Mouse (Mus musculus) liver, embryonic 14.5 days (tissue): ENCODE measurements around the gene Prss28. TPM values are rescaled to one million over a fixed set of nuclear protein-coding genes. Genes with fewer than 3 reads are reported as not detected.

ENCODE experiments used
- ATAC-seq: fragments of 200-750 bp; cut with Nextera tagmentation; 2 replicates; pipeline ENCODE4 v1.8.0; 2017; ENCODE audit warnings: moderate number of reproducible peaks, mild to moderate bottlenecking, moderate library complexity; ENCODE audit not compliant: insufficient read depth
- DNase-seq, 3 experiments: peaks; one replicate each; pipeline ENCODE4 v3.0.0-alpha.2; 2012 to 2013; ENCODE audit warnings: low read depth in 3 of 3, low spot score in 3 of 3
- H3K27ac ChIP-seq: fragments of 300-500 bp; sonication (generic); 2 replicates; pipeline ENCODE4 v1.5.1; 2014; ENCODE audit warnings: moderate library complexity, mild to moderate bottlenecking, control low read depth, inconsistent platforms
- H3K27me3 ChIP-seq: fragments of 300-500 bp; sonication (generic); 2 replicates; pipeline ENCODE4 v1.6.1; 2014; ENCODE audit warnings: mild to moderate bottlenecking, low read length, moderate library complexity; ENCODE audit not compliant: control insufficient read depth, insufficient read depth
- H3K36me3 ChIP-seq: fragments of 300-500 bp; sonication (generic); replicated peaks from 2 replicates; pipeline ENCODE4 v1.6.1; 2014; ENCODE audit warnings: low read depth; ENCODE audit not compliant: control insufficient read depth, insufficient read depth
- H3K4me1 ChIP-seq, 2 experiments: fragments of 200-500 bp in 1 of 2; fragments of 300-500 bp in 1 of 2; sonication (generic) in 1 of 2; replicated peaks; 2 replicates each; pipeline ENCODE4 v1.6.1; 2012 to 2014; ENCODE audit warnings: antibody characterized with exemption in 1 of 2, inconsistent platforms in 1 of 2, low read length in 1 of 2; ENCODE audit not compliant: control insufficient read depth in 2 of 2, insufficient read depth in 2 of 2
- H3K4me2 ChIP-seq: fragments of 300-500 bp; sonication (generic); 2 replicates; pipeline ENCODE4 v1.6.1; 2014; ENCODE audit warnings: low read depth, mild to moderate bottlenecking, control low read depth, moderate library complexity
- H3K4me3 ChIP-seq, 2 experiments: fragments of 200-500 bp in 1 of 2; fragments of 300-500 bp in 1 of 2; sonication (generic) in 1 of 2; 2 replicates each; pipeline ENCODE4 v1.5.1; 2012 to 2014; ENCODE audit warnings: low read depth in 2 of 2, low read length in 2 of 2, mild to moderate bottlenecking in 2 of 2, control low read depth in 1 of 2, inconsistent platforms in 1 of 2, moderate library complexity in 1 of 2; ENCODE audit not compliant: insufficient read depth in 1 of 2
- H3K9ac ChIP-seq: fragments of 300-500 bp; sonication (generic); replicated peaks from 2 replicates; pipeline ENCODE4 v1.6.1; 2014; ENCODE audit warnings: mild to moderate bottlenecking, control low read depth, moderate library complexity
- H3K9me3 ChIP-seq: fragments of 300-500 bp; sonication (generic); 2 replicates; pipeline ENCODE4 v1.6.1; 2016; ENCODE audit warnings: low read length, mixed read lengths; ENCODE audit not compliant: control insufficient read depth
- CTCF ChIP-seq: IDR thresholded peaks from 2 replicates; pipeline ENCODE4 v1.5.1; 2016; ENCODE audit warnings: antibody characterized with exemption, low read depth, control low read depth
- EP300 ChIP-seq: IDR thresholded peaks from 2 replicates; pipeline ENCODE4 v1.6.1; 2016; ENCODE audit warnings: antibody characterized with exemption, low read depth
- WGBS: fragments of 180-500 bp; shearing (Covaris S2); extraction: QIAGEN DNeasy Blood & Tissue Kit; methylation state at CpG from one replicate; pipeline ENCODE4 v1.1.7; 2014; ENCODE audit not compliant: insufficient replicate concordance; 5-methylcytosine and 5-hydroxymethylcytosine counted together
- polyA plus RNA-seq, 2 experiments: library from polyadenylated mRNA; depleted of rRNA in 1 of 2; stranded (reverse) in 1 of 2; unstranded in 1 of 2; fragments of >200 nt; fragmentation: Nextera tagmentation in 1 of 2; extraction: Ambion mirVana in 1 of 2; gene quantifications; 2 replicates each; pipeline versions ENCODE4 v1.2.1 to v1.2.3; 2012 to 2014

Gene Prss28
- polyA plus RNA-seq, 2 experiments = not detected

GRCm38 (mm10) chr17:25318354-25318753, 9.9 kb downstream of the Prss28 start, which contains the start of gene Prss29:
Gene Prss29 (plus strand): TSS chr17:25318654.
- Histone ChIP-seq H3K27ac (no peak within 1 kb of the TSS), H3K9me3 (no peaks in the 10 kb centered on the region), H3K4me3 (no peak within 1 kb of the TSS), H3K36me3 (no peaks in the 10 kb centered on the region), H3K9ac (no peak within 1 kb of the TSS), H3K4me1 (peaks cover 0 to 3% of the 10 kb centered on the region in 2 experiments; a peak in 1 of 4 replicates), H3K27me3 (no peaks in the 10 kb centered on the region), H3K4me2 (no peak within 1 kb of the TSS)
- ATAC-seq (no peak), DNase-seq (no peak)
- TF ChIP-seq CTCF = no peak
- no peak for TF ChIP-seq EP300
- 45% methylated on average over 5 of the region's 5 CpGs for WGBS

GRCm38 (mm10) chr17:25320819-25321218, 12.4 kb downstream of the Prss28 start:
- DNase-seq (no peak), ATAC-seq (no peak)
- H3K9me3 ChIP-seq = no peaks in the 10 kb centered on the region
- TF ChIP-seq CTCF = no peak
- TF ChIP-seq EP300 = no peak
- H3K9ac ChIP-seq = no peak overlapping the region
- no peak overlapping the region for H3K4me3 ChIP-seq
- 71% methylated on average over 8 of the region's 8 CpGs for WGBS
- no peak overlapping the region for H3K4me2 ChIP-seq
- H3K4me1 ChIP-seq = peaks cover 0 to 9% of the 10 kb centered on the region in 2 experiments; a peak in 1 of 4 replicates
- no peaks in the 10 kb centered on the region for H3K27me3 ChIP-seq
- no peaks in the 10 kb centered on the region for H3K36me3 ChIP-seq
- H3K27ac ChIP-seq = no peak overlapping the region

- no peak overlapping the region for H3K4me2 ChIP-seq
- H3K27ac ChIP-seq = no peak overlapping the region
- peak in 1 of 3 experiments; percentile 3 for DNase-seq
- peaks cover 0 to 9% of the 10 kb centered on the region in 2 experiments; a peak in 1 of 4 replicates for H3K4me1 ChIP-seq
- no peak overlapping the region for H3K9ac ChIP-seq
- no peaks in the 10 kb centered on the region for H3K9me3 ChIP-seq
- H3K36me3 ChIP-seq = no peaks in the 10 kb centered on the region
- no peak overlapping the region for H3K4me3 ChIP-seq
- TF ChIP-seq EP300 (no peak), CTCF (no peak)
- 16% methylated on average over 2 of the region's 2 CpGs for WGBS
- no peaks in the 10 kb centered on the region for H3K27me3 ChIP-seq
- peak; percentile 55 for ATAC-seq
Observed at GRCm38 (mm10) chr17:25322930-25323329, 14.5 kb downstream of the Prss28 start.

- Histone ChIP-seq H3K4me3 (no peak overlapping the region), H3K4me2 (no peak overlapping the region), H3K27me3 (no peaks in the 10 kb centered on the region; the same call in 1 of the 2 replicates), H3K9ac (no peak overlapping the region), H3K9me3 (no peaks in the 10 kb centered on the region), H3K4me1 (no peaks in the 10 kb centered on the region), H3K36me3 (no peaks in the 10 kb centered on the region), H3K27ac (no peak overlapping the region)
- ATAC-seq = no peak
- no peak for DNase-seq
- TF ChIP-seq CTCF = no peak
- TF ChIP-seq EP300 = no peak
- WGBS = 17% methylated on average over 9 of the region's 9 CpGs
Observed at GRCm38 (mm10) chr17:25332321-25332720, 23.9 kb downstream of the Prss28 start.

- DNase-seq (peak; percentile 4 to 23 (median 18)), ATAC-seq (no peak)
- no peaks in the 10 kb centered on the region for H3K36me3 ChIP-seq
- no peak overlapping the region for H3K4me2 ChIP-seq
- H3K27me3 ChIP-seq = no peaks in the 10 kb centered on the region; the same call in 1 of the 2 replicates
- H3K9me3 ChIP-seq = no peaks in the 10 kb centered on the region
- WGBS = 4% methylated on average over 8 of the region's 8 CpGs
- H3K4me3 ChIP-seq = no peak overlapping the region
- H3K9ac ChIP-seq = no peak overlapping the region
- H3K27ac ChIP-seq = no peak overlapping the region
- TF ChIP-seq CTCF (peak; percentile 95), EP300 (no peak)
- H3K4me1 ChIP-seq = peaks cover 0 to 3% of the 10 kb centered on the region in 2 experiments; a peak in 1 of 4 replicates
Observed at GRCm38 (mm10) chr17:25333943-25334342, 25.5 kb downstream of the Prss28 start.
